Mouse (Mus musculus): ENCODE measurements around the gene Sectm1b.

- TF ChIP-seq CTCF (IDR thresholded peaks at IDR 0.05) = no peak
- no peak for TF ChIP-seq POLR2A (IDR thresholded peaks at IDR 0.05; ENCODE audit: insufficient read depth, low read depth, low read length)
- no peak for TF ChIP-seq EP300 (IDR thresholded peaks at IDR 0.05; ENCODE audit: insufficient read depth, low read depth, low read length)
Observed at GRCm38 (mm10) chr11:121041636-121042035, 21.7 kb downstream of the Sectm1b start.

Data from heart, adult 2 months (tissue).